Mouse (Mus musculus): ENCODE results near the gene Ptger1. TPM values are rescaled to one million over a fixed set of nuclear protein-coding genes. Genes with fewer than 3 reads are reported as not detected.

Ptger1 gene
- polyA plus RNA-seq, 1 experiment from 2014 or later: 1.1 TPM

DNA sequence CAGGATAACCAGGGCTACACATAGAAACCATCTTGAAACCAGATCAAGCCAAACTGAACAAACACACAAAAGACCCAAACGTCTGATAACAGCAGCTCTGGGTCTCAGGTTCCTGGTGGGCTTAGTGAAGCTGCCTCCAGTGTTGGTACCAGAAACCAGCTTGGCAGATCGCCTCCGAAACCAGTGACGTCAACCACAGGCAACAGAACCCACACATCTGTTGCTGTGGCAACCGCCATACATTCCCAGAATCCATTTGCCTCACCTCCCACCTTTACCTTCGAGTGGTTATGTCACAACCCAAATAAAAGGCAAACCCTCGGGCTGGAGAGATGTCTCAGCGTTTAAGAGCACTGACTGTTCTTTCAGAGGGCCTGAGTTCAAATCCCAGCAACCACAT, 41.1 kb downstream of the Ptger1 start:
- no peak for ATAC-seq
- no peaks in the 10 kb centered on the region for H3K4me1 ChIP-seq (replicated peaks; ENCODE audit: control insufficient read depth, insufficient read depth, low read length)
- no peak for TF ChIP-seq CTCF (IDR thresholded peaks at IDR 0.05; ENCODE audit: low read depth)
- no peak overlapping the region for H3K4me3 ChIP-seq (ENCODE audit: low read depth, low read length)
- H3K27ac ChIP-seq (ENCODE audit: low read depth, low read length): no peak overlapping the region
- 71% methylated on average over 8 of the region's 8 CpGs for WGBS
- no peaks in the 10 kb centered on the region for H3K27me3 ChIP-seq (replicated peaks; ENCODE audit: control insufficient read depth, insufficient read depth, low read length)
- H3K9ac ChIP-seq (ENCODE audit: low read depth, low read length): no peak overlapping the region
- no peak overlapping the region for H3K4me2 ChIP-seq (replicated peaks; ENCODE audit: low read depth)
- H3K36me3 ChIP-seq (ENCODE audit: control insufficient read depth, insufficient read depth): no peaks in the 10 kb centered on the region
- H3K9me3 ChIP-seq (ENCODE audit: control insufficient read depth): no peaks in the 10 kb centered on the region

DNA sequence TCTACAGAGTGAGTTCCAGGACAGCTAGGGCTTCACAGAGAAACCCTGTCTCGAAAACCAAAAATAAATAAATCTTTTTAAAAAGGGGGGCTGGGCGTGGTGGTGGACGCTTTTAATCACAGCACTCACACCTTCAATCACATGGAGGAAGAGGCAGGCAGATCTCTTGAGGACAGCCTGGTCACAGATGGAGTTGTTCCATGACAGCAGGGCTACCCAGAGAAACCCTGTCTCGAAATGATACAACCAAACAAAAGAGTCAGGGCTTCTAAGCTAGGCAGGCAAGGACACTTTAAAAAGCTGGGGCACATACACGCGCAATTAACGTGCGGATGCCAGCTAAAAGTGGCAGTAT, 48.2 kb downstream of the Ptger1 start:
- Histone ChIP-seq H3K4me1 (replicated peaks; ENCODE audit: control insufficient read depth, insufficient read depth, low read length) (no peaks in the 10 kb centered on the region), H3K4me2 (replicated peaks; ENCODE audit: low read depth) (peak overlapping the region; percentile 80), H3K27me3 (replicated peaks; ENCODE audit: control insufficient read depth, insufficient read depth, low read length) (no peaks in the 10 kb centered on the region), H3K27ac (ENCODE audit: low read depth, low read length) (no peak overlapping the region; the same call in 1 of the 2 replicates), H3K9me3 (ENCODE audit: control insufficient read depth) (no peaks in the 10 kb centered on the region), H3K9ac (ENCODE audit: low read depth, low read length) (0 out of 2 replicates have a peak overlapping the region, but pooled peaks have one; percentile 11), H3K36me3 (ENCODE audit: control insufficient read depth, insufficient read depth) (peaks cover 5% of the 10 kb centered on the region), H3K4me3 (ENCODE audit: low read depth, low read length) (peak overlapping the region; percentile 93; the same call in 1 of the 2 replicates)
- TF ChIP-seq CTCF (IDR thresholded peaks at IDR 0.05; ENCODE audit: low read depth): no peak
- WGBS: 16% methylated on average over 8 of the region's 8 CpGs
- ATAC-seq: peak; percentile 18; the same call in 1 of the 2 replicates

DNA sequence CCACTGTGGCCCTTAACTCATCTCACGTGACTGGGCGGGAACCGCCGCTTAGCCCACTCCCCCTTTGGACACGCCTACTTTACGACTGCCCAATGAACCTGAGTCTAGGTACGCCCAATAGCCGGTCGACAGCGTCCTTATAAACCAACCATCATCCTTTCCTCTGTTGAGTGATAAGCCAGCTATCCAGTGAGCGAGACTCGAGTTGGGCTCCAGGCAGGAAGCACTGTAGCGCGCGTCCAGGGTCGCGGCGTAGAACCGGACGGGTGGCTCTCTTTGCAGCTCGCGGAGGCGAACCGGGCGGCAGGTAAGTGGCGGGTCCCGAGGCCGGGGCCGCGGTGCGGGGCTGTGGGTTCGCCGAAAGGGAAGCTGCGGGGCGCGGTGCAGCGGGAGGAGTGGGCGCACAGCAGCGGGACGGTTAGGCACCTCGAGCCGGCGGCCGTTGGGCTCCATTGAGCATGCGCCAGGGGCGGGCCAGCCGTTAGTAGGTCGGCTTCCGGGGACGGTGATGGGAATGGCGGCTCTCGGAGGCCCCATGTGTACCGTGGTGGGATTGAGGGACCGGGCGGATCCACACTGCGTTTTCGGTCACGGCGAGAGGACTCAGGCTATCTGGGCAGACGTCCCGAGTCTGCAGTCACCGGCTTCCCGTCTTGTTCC, 48.7 kb downstream of the Ptger1 start, which contains the start of gene Ddx39:
Ddx39 (plus strand) TSS at position 147 of the 660 bp plus-strand sequence.
- Histone ChIP-seq H3K27ac (ENCODE audit: low read depth, low read length) (peak within 1 kb of the TSS; percentile 85), H3K9ac (ENCODE audit: low read depth, low read length) (peak within 1 kb of the TSS; percentile 76), H3K36me3 (ENCODE audit: control insufficient read depth, insufficient read depth) (peaks cover 10% of the 10 kb centered on the region), H3K4me1 (replicated peaks; ENCODE audit: control insufficient read depth, insufficient read depth, low read length) (no peaks in the 10 kb centered on the region), H3K4me3 (ENCODE audit: low read depth, low read length) (peak within 1 kb of the TSS; percentile 93), H3K27me3 (replicated peaks; ENCODE audit: control insufficient read depth, insufficient read depth, low read length) (no peaks in the 10 kb centered on the region), H3K4me2 (replicated peaks; ENCODE audit: low read depth) (peak within 1 kb of the TSS; percentile 80), H3K9me3 (ENCODE audit: control insufficient read depth) (no peaks in the 10 kb centered on the region)
- peak; percentile 99 for ATAC-seq
- peak; percentile 15 for TF ChIP-seq CTCF (IDR thresholded peaks at IDR 0.05; ENCODE audit: low read depth)
- WGBS: under 1% methylated on average over 63 of the region's 63 CpGs

DNA sequence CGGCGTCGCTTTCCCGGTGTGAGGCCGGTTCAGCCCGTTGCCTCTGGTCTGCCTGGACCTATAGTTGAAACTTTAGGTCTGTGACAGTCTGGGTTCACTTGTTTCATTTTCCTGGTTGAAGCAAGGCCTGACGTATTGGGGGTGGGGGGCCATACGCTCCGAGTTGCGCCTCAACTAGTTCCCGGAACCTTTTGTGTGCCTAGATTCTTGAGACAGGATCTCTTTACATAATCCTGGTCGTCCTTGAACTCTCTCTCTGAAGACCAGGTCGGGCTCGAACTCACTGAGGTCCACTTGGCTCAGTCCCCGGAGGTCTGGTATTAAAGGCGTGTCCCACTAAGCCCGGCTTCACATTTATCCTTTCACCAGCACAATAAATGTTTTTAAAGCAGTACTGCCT, 49.3 kb downstream of the Ptger1 start:
- H3K9ac ChIP-seq (ENCODE audit: low read depth, low read length): peak overlapping the region; percentile 76
- no peaks in the 10 kb centered on the region for H3K27me3 ChIP-seq (replicated peaks; ENCODE audit: control insufficient read depth, insufficient read depth, low read length)
- H3K4me1 ChIP-seq (replicated peaks; ENCODE audit: control insufficient read depth, insufficient read depth, low read length): no peaks in the 10 kb centered on the region
- TF ChIP-seq CTCF (IDR thresholded peaks at IDR 0.05; ENCODE audit: low read depth): no peak
- peak overlapping the region; percentile 85; the same call in 1 of the 2 replicates for H3K27ac ChIP-seq (ENCODE audit: low read depth, low read length)
- H3K36me3 ChIP-seq (ENCODE audit: control insufficient read depth, insufficient read depth): peaks cover 16% of the 10 kb centered on the region
- H3K9me3 ChIP-seq (ENCODE audit: control insufficient read depth): no peaks in the 10 kb centered on the region
- peak overlapping the region; percentile 80 for H3K4me2 ChIP-seq (replicated peaks; ENCODE audit: low read depth)
- peak overlapping the region; percentile 93 for H3K4me3 ChIP-seq (ENCODE audit: low read depth, low read length)
- WGBS: under 1% methylated on average over 17 of the region's 17 CpGs
- ATAC-seq: no peak

DNA sequence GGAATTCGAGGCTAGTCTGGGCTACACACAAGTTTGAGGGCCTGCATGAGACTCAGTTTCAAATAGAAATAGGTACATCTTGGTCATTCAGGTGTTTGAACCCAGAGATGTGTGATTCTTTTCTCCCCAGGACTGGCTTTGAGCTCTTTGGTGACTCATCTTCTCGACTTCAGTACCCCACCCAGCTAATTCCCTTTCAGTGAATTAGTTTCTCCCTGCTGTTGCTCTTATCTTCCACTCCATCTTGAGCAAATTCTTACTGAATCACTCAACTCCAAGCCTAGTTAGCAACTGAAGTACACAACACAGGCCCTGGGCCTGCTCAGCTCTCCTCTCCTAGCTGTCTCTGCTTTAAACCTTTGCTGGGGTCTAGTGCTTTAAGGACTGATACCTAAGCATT, 50.1 kb downstream of the Ptger1 start:
- H3K4me2 ChIP-seq (replicated peaks; ENCODE audit: low read depth): peak overlapping the region; percentile 80
- WGBS: 42% methylated on average over 2 of the region's 2 CpGs
- no peak for TF ChIP-seq CTCF (IDR thresholded peaks at IDR 0.05; ENCODE audit: low read depth)
- H3K9me3 ChIP-seq (ENCODE audit: control insufficient read depth): no peaks in the 10 kb centered on the region
- no peak overlapping the region for H3K9ac ChIP-seq (ENCODE audit: low read depth, low read length)
- H3K4me3 ChIP-seq (ENCODE audit: low read depth, low read length): no peak overlapping the region
- ATAC-seq: no peak
- no peaks in the 10 kb centered on the region for H3K4me1 ChIP-seq (replicated peaks; ENCODE audit: control insufficient read depth, insufficient read depth, low read length)
- peaks cover 24% of the 10 kb centered on the region for H3K36me3 ChIP-seq (ENCODE audit: control insufficient read depth, insufficient read depth)
- no peaks in the 10 kb centered on the region for H3K27me3 ChIP-seq (replicated peaks; ENCODE audit: control insufficient read depth, insufficient read depth, low read length)
- no peak overlapping the region for H3K27ac ChIP-seq (ENCODE audit: low read depth, low read length)

DNA sequence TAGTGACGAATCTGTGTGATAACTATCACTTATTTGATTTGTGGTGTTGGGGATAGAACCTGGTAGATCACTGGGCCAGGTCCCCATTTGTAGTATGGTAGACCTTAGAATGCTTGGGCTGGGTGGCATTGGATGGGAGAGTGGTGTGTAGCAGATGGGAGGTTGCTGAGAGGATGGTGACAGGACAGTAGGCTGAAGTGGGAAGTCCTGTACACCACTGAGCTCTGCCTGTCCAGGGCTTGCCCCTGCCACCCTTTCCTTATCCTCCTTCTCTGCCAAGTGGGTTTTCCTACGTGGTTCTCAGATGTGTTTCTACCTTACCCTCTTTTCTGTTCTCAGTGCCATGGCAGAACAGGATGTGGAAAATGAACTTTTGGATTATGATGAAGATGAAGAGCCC, 52.6 kb downstream of the Ptger1 start:
- WGBS: 83% methylated on average over 2 of the region's 2 CpGs
- no peak overlapping the region for H3K9ac ChIP-seq (ENCODE audit: low read depth, low read length)
- no peaks in the 10 kb centered on the region for H3K27me3 ChIP-seq (replicated peaks; ENCODE audit: control insufficient read depth, insufficient read depth, low read length)
- no peak overlapping the region for H3K27ac ChIP-seq (ENCODE audit: low read depth, low read length)
- H3K4me3 ChIP-seq (ENCODE audit: low read depth, low read length): no peak overlapping the region
- ATAC-seq: no peak
- H3K9me3 ChIP-seq (ENCODE audit: control insufficient read depth): no peaks in the 10 kb centered on the region
- H3K36me3 ChIP-seq (ENCODE audit: control insufficient read depth, insufficient read depth): peaks cover 49% of the 10 kb centered on the region
- H3K4me2 ChIP-seq (replicated peaks; ENCODE audit: low read depth): no peak overlapping the region
- no peak for TF ChIP-seq CTCF (IDR thresholded peaks at IDR 0.05; ENCODE audit: low read depth)
- H3K4me1 ChIP-seq (replicated peaks; ENCODE audit: control insufficient read depth, insufficient read depth, low read length): no peaks in the 10 kb centered on the region
